Mouse (Mus musculus) layer of hippocampus, postnatal 14 days (tissue): ENCODE measurements at regions not wholly inside any gene's neighbourhood (a gene's known extent, or its start where the extent isn't known, plus 50 kb on each side); places are given as distances from the start of the nearest gene placed in this dataset.
A peak's percentile ranks its signal among the peaks of the same experiment; 100 is the strongest.

Source experiments
- DNase-seq, 2 experiments: peaks; one replicate each; pipeline ENCODE4 v3.0.0; 2021 to 2022; ENCODE audit warnings: low spot score in 2 of 2, mixed read lengths in 1 of 2

DNA sequence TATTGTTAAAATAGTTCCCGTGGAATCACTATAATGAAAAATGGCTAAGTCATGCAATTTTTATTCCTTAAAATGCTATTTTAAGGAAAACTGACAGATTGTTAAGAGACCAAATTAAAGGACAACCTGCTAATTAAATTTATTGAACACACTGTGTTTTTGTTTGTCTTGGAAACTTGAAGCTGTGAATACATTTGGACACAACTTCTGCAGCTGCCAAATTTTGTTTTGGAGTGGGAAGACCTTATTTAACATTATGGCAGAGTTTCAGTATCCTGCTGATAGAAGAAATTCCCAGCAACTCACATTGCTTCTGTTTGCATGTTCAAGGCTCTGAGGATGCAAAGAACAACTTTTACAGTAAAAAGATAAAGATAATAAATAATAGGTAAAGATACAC is 301.6 kb upstream of the 1700015G11Rik start:
- DNase-seq = peak in 1 of 2 experiments; percentile 58

DNA sequence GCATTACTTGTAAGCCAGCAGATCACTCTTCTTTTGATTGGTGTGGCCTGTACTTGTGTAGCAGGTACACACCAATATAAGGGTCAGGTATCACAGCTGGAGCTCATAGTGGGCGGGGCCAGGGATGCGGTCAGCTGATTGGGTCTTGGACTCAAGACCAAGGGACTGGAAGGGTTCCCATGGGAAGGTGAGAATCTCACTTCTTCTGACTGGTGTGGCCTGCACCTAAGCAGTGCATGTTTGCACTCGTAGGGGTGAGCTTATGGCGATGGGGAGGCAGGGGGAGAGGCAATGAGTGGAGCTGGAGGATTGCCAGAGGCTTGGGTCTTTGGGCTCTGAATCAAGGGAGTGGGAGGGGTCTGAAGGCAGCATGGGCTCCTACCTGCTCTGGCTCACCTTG is 262.7 kb upstream of the 1700015G11Rik start:
- DNase-seq = no peak

GRCm38 (mm10) chr7:52256386-52256920 is 240.9 kb upstream of the 1700015G11Rik start:
- no peak for DNase-seq

GRCm38 (mm10) chr7:52252499-52253233 is 237.1 kb upstream of the 1700015G11Rik start:
- no peak for DNase-seq
